Mouse (Mus musculus) heart, adult 2 months (tissue): Measurements from ENCODE around the gene Lrsam1.

Source experiments
- CTCF ChIP-seq: fragments of 200-600 bp; IDR thresholded peaks from 2 replicates; pipeline ENCODE4 v1.8.1; 2022; ENCODE audit warnings: antibody characterized with exemption, mild to moderate bottlenecking, moderate library complexity
- EP300 ChIP-seq: fragments of 200-500 bp; IDR thresholded peaks from 2 replicates; pipeline ENCODE4 v1.6.1; 2011; ENCODE audit warnings: low read depth, low read length, control low read depth; ENCODE audit not compliant: insufficient read depth
- POLR2A ChIP-seq: fragments of 200-500 bp; IDR thresholded peaks from 2 replicates; pipeline ENCODE4 v1.6.1; 2011; ENCODE audit warnings: mild to moderate bottlenecking, low read depth, low read length, control low read depth; ENCODE audit not compliant: insufficient read depth

- TF ChIP-seq CTCF (no peak), POLR2A (no peak), EP300 (no peak)
Measured at GRCm38 (mm10) chr2:32884745-32885144, 76.7 kb downstream of the Lrsam1 start.
